Mouse (Mus musculus): Measurements from ENCODE around the gene Lama5. TPM values are rescaled to one million over a fixed set of nuclear protein-coding genes. Genes with fewer than 3 reads are reported as not detected.
"Not testable (repeated sequence)": the region's sequence is repeated elsewhere in the genome, so short reads cannot be mapped to it uniquely, and the experiment has no call there.

Gene Lama5
- total RNA-seq (2017) = 0.20 and 1.9 TPM in 2 replicates

GRCm38 (mm10) chr2:180225762-180226378 is at the start of gene Lama5:
Gene Lama5, minus strand, starts transcription at chr2:180225859.
- ATAC-seq (replicated peaks in 1 of 2; ENCODE audit: insufficient read depth in 1 of 2, low FRiP score in 2 of 2, low TSS enrichment in 1 of 2, low read depth in 1 of 2, poor library complexity in 2 of 2, severe bottlenecking in 2 of 2) = peak in 1 of 2 experiments; percentile 33; a peak in 1 of 4 replicates

GRCm38 (mm10) chr2:180274523-180274922 is 48.9 kb upstream of the Lama5 start:
- ATAC-seq (replicated peaks in 1 of 2; ENCODE audit: insufficient read depth in 1 of 2, low FRiP score in 2 of 2, low TSS enrichment in 1 of 2, low read depth in 1 of 2, poor library complexity in 2 of 2, severe bottlenecking in 2 of 2) = no peak

- ATAC-seq (replicated peaks in 1 of 2; ENCODE audit: insufficient read depth in 1 of 2, low FRiP score in 2 of 2, low TSS enrichment in 1 of 2, low read depth in 1 of 2, poor library complexity in 2 of 2, severe bottlenecking in 2 of 2) = peak; percentile 77 to 81
Observed at GRCm38 (mm10) chr2:180273394-180274244, 48.0 kb upstream of the Lama5 start, which contains the start of gene Cables2. Gene Cables2, minus strand, starts transcription at chr2:180273496.

- ATAC-seq (replicated peaks in 1 of 2; ENCODE audit: insufficient read depth in 1 of 2, low FRiP score in 2 of 2, low TSS enrichment in 1 of 2, low read depth in 1 of 2, poor library complexity in 2 of 2, severe bottlenecking in 2 of 2) = no peak
Observed at GRCm38 (mm10) chr2:180272884-180273321, 47.2 kb upstream of the Lama5 start.

- ATAC-seq (replicated peaks in 1 of 2; ENCODE audit: insufficient read depth in 1 of 2, low FRiP score in 2 of 2, low TSS enrichment in 1 of 2, low read depth in 1 of 2, poor library complexity in 2 of 2, severe bottlenecking in 2 of 2) = no peak
Observed at GRCm38 (mm10) chr2:180271804-180272395, 46.2 kb upstream of the Lama5 start.

- peak; percentile 12 to 23; a peak in 1 of 4 replicates for ATAC-seq (replicated peaks in 1 of 2; ENCODE audit: insufficient read depth in 1 of 2, low FRiP score in 2 of 2, low TSS enrichment in 1 of 2, low read depth in 1 of 2, poor library complexity in 2 of 2, severe bottlenecking in 2 of 2)
Observed at GRCm38 (mm10) chr2:180270537-180271255, 45.0 kb upstream of the Lama5 start.

- ATAC-seq (replicated peaks in 1 of 2; ENCODE audit: insufficient read depth in 1 of 2, low FRiP score in 2 of 2, low TSS enrichment in 1 of 2, low read depth in 1 of 2, poor library complexity in 2 of 2, severe bottlenecking in 2 of 2) = no peak
Observed at GRCm38 (mm10) chr2:180269329-180269728, 43.7 kb upstream of the Lama5 start.

- ATAC-seq (replicated peaks in 1 of 2; ENCODE audit: insufficient read depth in 1 of 2, low FRiP score in 2 of 2, low TSS enrichment in 1 of 2, low read depth in 1 of 2, poor library complexity in 2 of 2, severe bottlenecking in 2 of 2) = no peak
Observed at GRCm38 (mm10) chr2:180267955-180268354, 42.3 kb upstream of the Lama5 start.

GRCm38 (mm10) chr2:180262891-180263290 is 37.2 kb upstream of the Lama5 start:
- ATAC-seq (replicated peaks in 1 of 2; ENCODE audit: insufficient read depth in 1 of 2, low FRiP score in 2 of 2, low TSS enrichment in 1 of 2, low read depth in 1 of 2, poor library complexity in 2 of 2, severe bottlenecking in 2 of 2) = no peak

GRCm38 (mm10) chr2:180262441-180262840 is 36.8 kb upstream of the Lama5 start:
- ATAC-seq (replicated peaks in 1 of 2; ENCODE audit: insufficient read depth in 1 of 2, low FRiP score in 2 of 2, low TSS enrichment in 1 of 2, low read depth in 1 of 2, poor library complexity in 2 of 2, severe bottlenecking in 2 of 2) = no peak

- ATAC-seq (replicated peaks in 1 of 2; ENCODE audit: insufficient read depth in 1 of 2, low FRiP score in 2 of 2, low TSS enrichment in 1 of 2, low read depth in 1 of 2, poor library complexity in 2 of 2, severe bottlenecking in 2 of 2) = no peak
Observed at GRCm38 (mm10) chr2:180261901-180262300, 36.2 kb upstream of the Lama5 start.

GRCm38 (mm10) chr2:180260610-180261480 is 35.2 kb upstream of the Lama5 start:
- ATAC-seq (replicated peaks in 1 of 2; ENCODE audit: insufficient read depth in 1 of 2, low FRiP score in 2 of 2, low TSS enrichment in 1 of 2, low read depth in 1 of 2, poor library complexity in 2 of 2, severe bottlenecking in 2 of 2) = no peak

- not testable (repeated sequence) for ATAC-seq (replicated peaks in 1 of 2; ENCODE audit: insufficient read depth in 1 of 2, low FRiP score in 2 of 2, low TSS enrichment in 1 of 2, low read depth in 1 of 2, poor library complexity in 2 of 2, severe bottlenecking in 2 of 2)
Observed at GRCm38 (mm10) chr2:180259826-180260609, 34.4 kb upstream of the Lama5 start.

- ATAC-seq (replicated peaks in 1 of 2; ENCODE audit: insufficient read depth in 1 of 2, low FRiP score in 2 of 2, low TSS enrichment in 1 of 2, low read depth in 1 of 2, poor library complexity in 2 of 2, severe bottlenecking in 2 of 2) = not testable (repeated sequence)
Observed at GRCm38 (mm10) chr2:180258951-180259484, 33.4 kb upstream of the Lama5 start.

- ATAC-seq (replicated peaks in 1 of 2; ENCODE audit: insufficient read depth in 1 of 2, low FRiP score in 2 of 2, low TSS enrichment in 1 of 2, low read depth in 1 of 2, poor library complexity in 2 of 2, severe bottlenecking in 2 of 2) = no peak
Observed at GRCm38 (mm10) chr2:180257963-180258865, 32.6 kb upstream of the Lama5 start.
